Mouse (Mus musculus) embryo, embryonic 10 days (tissue): ENCODE measurements around the gene Ajm1.

Source experiments
- DNase-seq: peaks from one replicate; pipeline ENCODE4 v3.0.0-alpha.2; 2015; ENCODE audit warnings: low spot score

The Ajm1 gene

GRCm38 (mm10) chr2:25583571-25583970 is 2.0 kb upstream of the Ajm1 start:
- no peak for DNase-seq

GRCm38 (mm10) chr2:25583120-25583481 is 1.5 kb upstream of the Ajm1 start:
- DNase-seq = no peak

GRCm38 (mm10) chr2:25582466-25583119 is 1.0 kb upstream of the Ajm1 start:
- peak; percentile 41 for DNase-seq

- DNase-seq = no peak
These were observed 344 bp upstream of the Ajm1 start for GRCm38 (mm10) chr2:25581901-25582301.

- no peak for DNase-seq
These were observed 896 bp downstream of the Ajm1 start for GRCm38 (mm10) chr2:25580621-25581101.

GRCm38 (mm10) chr2:25579737-25580460 is 1.7 kb downstream of the Ajm1 start:
- peak; percentile 72 for DNase-seq

GRCm38 (mm10) chr2:25578796-25579736 is 2.5 kb downstream of the Ajm1 start:
- peak; percentile 23 for DNase-seq

- peak; percentile 70 for DNase-seq
These were observed 3.4 kb downstream of the Ajm1 start for GRCm38 (mm10) chr2:25577951-25578795.

- peak; percentile 35 for DNase-seq
These were observed 4.3 kb downstream of the Ajm1 start for GRCm38 (mm10) chr2:25576965-25577891.

- no peak for DNase-seq
These were observed 5.3 kb downstream of the Ajm1 start for GRCm38 (mm10) chr2:25576028-25576850.

GRCm38 (mm10) chr2:25575432-25576027 is 6.0 kb downstream of the Ajm1 start:
- DNase-seq = peak; percentile 58

- DNase-seq = peak; percentile 99
These were observed 6.8 kb downstream of the Ajm1 start, which contains the start of the genes Mamdc4 and Phpt1 for GRCm38 (mm10) chr2:25574579-25575431. Gene Mamdc4 (minus strand): TSS chr2:25574845. Gene Phpt1 (minus strand): TSS chr2:25575224.

- DNase-seq = no peak
These were observed 7.4 kb downstream of the Ajm1 start for GRCm38 (mm10) chr2:25574136-25574535.

- DNase-seq = no peak
These were observed 8.5 kb downstream of the Ajm1 start for GRCm38 (mm10) chr2:25573068-25573467.

GRCm38 (mm10) chr2:25571221-25571620 is 10.3 kb downstream of the Ajm1 start:
- no peak for DNase-seq

GRCm38 (mm10) chr2:25569323-25569722 is 12.2 kb downstream of the Ajm1 start:
- DNase-seq = no peak

- no peak for DNase-seq
These were observed 13.0 kb downstream of the Ajm1 start for GRCm38 (mm10) chr2:25568473-25569019.

GRCm38 (mm10) chr2:25566558-25566957 is 15.0 kb downstream of the Ajm1 start:
- DNase-seq = peak; percentile 27
